27 mouse cellular contexts compared by ENCODE assay signal in genomic region chr2:9943011-9943410, GRCm38 (mm10). TPM values are rescaled to one million over a fixed set of nuclear protein-coding genes. Genes with fewer than 3 reads are reported as not detected.
A peak's percentile ranks its signal among the peaks of the same experiment; 100 is the strongest.
DNase-seq lines count a peak whose midpoint lies in the region; ATAC-seq and TF ChIP-seq lines count a peak whose summit lies in the region.
"Had no signal": no experiment of that assay in that cellular context is flagged by ENCODE, and none has a peak within 500 bp of the region (broad histone marks: within the 10 kb centered on the region; RNA-seq: fewer than 3 reads in every experiment).

No protein-coding gene starts in this region.

- H3K27ac ChIP-seq in heart, postnatal 0 days (ENCODE audit: low read depth) = no peak overlapping the region
- H3K27ac ChIP-seq in liver, adult 2 months (replicated peaks; ENCODE audit: insufficient read depth, low read depth, low read length) = no peak overlapping the region
- no peak overlapping the region for H3K27ac ChIP-seq in liver, embryonic 11.5 days (ENCODE audit: low read depth, low read length)
- H3K27ac ChIP-seq in forebrain, embryonic 11.5 days (ENCODE audit: low read depth, low read length) = no peak overlapping the region
- H3K27ac ChIP-seq: embryonic facial prominence, embryonic 12.5 days; forebrain, embryonic 12.5 days; heart, embryonic 15.5 days; hindbrain, embryonic 10.5 days; hindbrain, embryonic 14.5 days; intestine, embryonic 15.5 days had no signal

- no peaks in the 10 kb centered on the region for H3K27me3 ChIP-seq in heart, postnatal 0 days (ENCODE audit: control insufficient read depth, insufficient read depth, low read length)
- H3K27me3 ChIP-seq in liver, adult 2 months (ENCODE audit: control insufficient read depth, insufficient read depth, low read length) = no peaks in the 10 kb centered on the region
- no peaks in the 10 kb centered on the region for H3K27me3 ChIP-seq in liver, embryonic 11.5 days (replicated peaks; ENCODE audit: control insufficient read depth, insufficient read depth, low read length)
- no peaks in the 10 kb centered on the region for H3K27me3 ChIP-seq in Patski
- no peaks in the 10 kb centered on the region for H3K27me3 ChIP-seq in forebrain, embryonic 11.5 days (ENCODE audit: control insufficient read depth, insufficient read depth, low read length)
- H3K27me3 ChIP-seq: embryonic facial prominence, embryonic 12.5 days; forebrain, embryonic 12.5 days; heart, embryonic 15.5 days; intestine, embryonic 15.5 days had no signal

- 85% methylated on average over 1 of the region's 1 CpGs for WGBS in heart, postnatal 0 days
- WGBS in liver, adult 2 months = 72% methylated on average over 1 of the region's 1 CpGs
- 82% methylated on average over 1 of the region's 1 CpGs for WGBS in liver, embryonic 11.5 days
- WGBS in forebrain, embryonic 11.5 days = 84% methylated on average over 1 of the region's 1 CpGs

- in situ Hi-C loops in Patski (cut with MboI; ENCODE audit: low pct_unique_long_range_greater_than_20kb) = no loop called here

- no peaks in the 10 kb centered on the region for H3K4me1 ChIP-seq in heart, postnatal 0 days (ENCODE audit: control insufficient read depth, insufficient read depth)
- no peaks in the 10 kb centered on the region for H3K4me1 ChIP-seq in liver, adult 2 months (ENCODE audit: control insufficient read depth, insufficient read depth, low read length)
- no peaks in the 10 kb centered on the region for H3K4me1 ChIP-seq in liver, embryonic 11.5 days (replicated peaks; ENCODE audit: control insufficient read depth, insufficient read depth, low read length)
- H3K4me1 ChIP-seq in forebrain, embryonic 11.5 days (replicated peaks; ENCODE audit: control insufficient read depth, insufficient read depth, low read length) = no peaks in the 10 kb centered on the region
- H3K4me1 ChIP-seq: embryonic facial prominence, embryonic 12.5 days; forebrain, embryonic 12.5 days; intestine, embryonic 15.5 days had no signal

- H3K9ac ChIP-seq in heart, postnatal 0 days (replicated peaks; ENCODE audit: low read depth, low read length) = no peak overlapping the region
- no peak overlapping the region for H3K9ac ChIP-seq in liver, adult 2 months (ENCODE audit: low read depth, low read length)
- no peak overlapping the region for H3K9ac ChIP-seq in liver, embryonic 11.5 days (ENCODE audit: low read depth, low read length)
- no peak overlapping the region for H3K9ac ChIP-seq in forebrain, embryonic 11.5 days (ENCODE audit: low read length)
- H3K9ac ChIP-seq: embryonic facial prominence, embryonic 12.5 days; forebrain, embryonic 12.5 days; heart, embryonic 15.5 days; hindbrain, embryonic 14.5 days; intestine, embryonic 15.5 days had no signal

- no peak overlapping the region for H3K4me2 ChIP-seq in heart, postnatal 0 days (ENCODE audit: low read depth, low read length)
- H3K4me2 ChIP-seq in liver, embryonic 11.5 days = no peak overlapping the region
- H3K4me2 ChIP-seq in forebrain, embryonic 11.5 days (ENCODE audit: low read depth, low read length, severe bottlenecking) = no peak overlapping the region
- H3K4me2 ChIP-seq: embryonic facial prominence, embryonic 12.5 days; forebrain, embryonic 12.5 days; heart, embryonic 11.5 days; heart, embryonic 15.5 days; hindbrain, embryonic 14.5 days; intestine, embryonic 15.5 days had no signal

- H3K79me2 ChIP-seq in liver, adult 2 months (ENCODE audit: control insufficient read depth, insufficient read depth, low read length) = no peaks in the 10 kb centered on the region; the same call in 1 of the 2 replicates

- TF ChIP-seq EP300 in heart, postnatal 0 days (IDR thresholded peaks at IDR 0.05; ENCODE audit: low read depth) = no peak

- no peak for TF ChIP-seq POLR2A in liver, adult 2 months (IDR thresholded peaks at IDR 0.05; ENCODE audit: extremely low read depth, insufficient read depth, low read length)

- 0 out of 2 replicates have a peak, but pooled peaks cover 9% of the 10 kb centered on the region for H3K36me3 ChIP-seq in heart, postnatal 0 days (replicated peaks; ENCODE audit: control insufficient read depth, insufficient read depth, low read length)
- H3K36me3 ChIP-seq in liver, adult 2 months (ENCODE audit: control insufficient read depth, insufficient read depth, low read length) = peaks cover 5% of the 10 kb centered on the region
- H3K36me3 ChIP-seq in liver, embryonic 11.5 days (ENCODE audit: control insufficient read depth, insufficient read depth, low read length) = no peaks in the 10 kb centered on the region
- H3K36me3 ChIP-seq in forebrain, embryonic 11.5 days (ENCODE audit: control insufficient read depth, insufficient read depth, low read length) = no peaks in the 10 kb centered on the region
- H3K36me3 ChIP-seq: heart, embryonic 15.5 days; intestine, embryonic 15.5 days had no signal

- DNase-seq in heart, postnatal 0 days (ENCODE audit: low spot score) = no peak
- DNase-seq in heart, adult 11 months = no peak
- DNase-seq in liver, adult 2 months (ENCODE audit: extremely low read depth, low read depth, low spot score) = peak; percentile 12
- DNase-seq in liver, embryonic 11.5 days (ENCODE audit: low spot score) = no peak
- peak; percentile 29 for DNase-seq in 416B (ENCODE audit: low read depth)
- DNase-seq in Patski (ENCODE audit: low read depth, low spot score) = no peak
- DNase-seq in embryo, embryonic 9.5 days (ENCODE audit: extremely low spot score) = no peak
- DNase-seq in forebrain, embryonic 11.5 days (ENCODE audit: low spot score) = no peak
- DNase-seq: adrenal gland, adult 8-10 months; adrenal gland, postnatal 36 days; B cell, adult 2 months; cerebellum, adult 2 months; cerebellum, postnatal 10 days; embryo, embryonic 11 days; gastrocnemius, postnatal 14 days had no signal

- POLR2A ChIA-PET in Patski (lab: Charles Lee) = no interaction called here

- no peak overlapping the region for H3K4me3 ChIP-seq in heart, postnatal 0 days (ENCODE audit: low read depth, low read length)
- no peak overlapping the region for H3K4me3 ChIP-seq in liver, adult 2 months (ENCODE audit: insufficient read depth, low read depth, low read length)
- H3K4me3 ChIP-seq in liver, embryonic 11.5 days (ENCODE audit: low read depth, low read length) = no peak overlapping the region
- H3K4me3 ChIP-seq in forebrain, embryonic 11.5 days (ENCODE audit: low read depth, low read length) = no peak overlapping the region
- H3K4me3 ChIP-seq: embryonic facial prominence, embryonic 12.5 days; forebrain, embryonic 12.5 days; heart, embryonic 15.5 days; hindbrain, embryonic 10.5 days; intestine, embryonic 15.5 days had no signal

- CTCF ChIA-PET in Patski (lab: Charles Lee) = interaction anchor here (0.7 to 2.5 kb wide), 5 partner anchors 11 to 68 kb away, joined by 3 to 13 read pairs (median 3); no protein-coding TSS in a partner anchor

- peak; percentile 25 for TF ChIP-seq CTCF in heart, postnatal 0 days (IDR thresholded peaks at IDR 0.05; ENCODE audit: low read depth)
- no peak for TF ChIP-seq CTCF in liver, adult 2 months (IDR thresholded peaks at IDR 0.05; ENCODE audit: low read depth, low read length)
- peak; percentile 49 for TF ChIP-seq CTCF in Patski (IDR thresholded peaks at IDR 0.05)

- ATAC-seq in heart, postnatal 0 days (ENCODE audit: insufficient read depth, low read depth) = no peak
- no peak for ATAC-seq in liver, embryonic 11.5 days (replicated peaks; ENCODE audit: low FRiP score)
- ATAC-seq in Patski = no peak
- ATAC-seq in forebrain, embryonic 11.5 days (replicated peaks; ENCODE audit: low FRiP score) = no peak
- ATAC-seq: forebrain, embryonic 16.5 days; intestine, embryonic 15.5 days had no signal

- H3K9me3 ChIP-seq in heart, postnatal 0 days (replicated peaks; ENCODE audit: control insufficient read depth, low read length) = no peaks in the 10 kb centered on the region
- no peaks in the 10 kb centered on the region for H3K9me3 ChIP-seq in liver, embryonic 11.5 days (ENCODE audit: control insufficient read depth, low read length)
- H3K9me3 ChIP-seq in forebrain, embryonic 11.5 days (ENCODE audit: control insufficient read depth, low read length) = no peaks in the 10 kb centered on the region
- H3K9me3 ChIP-seq: embryonic facial prominence, embryonic 12.5 days; forebrain, embryonic 12.5 days; heart, embryonic 15.5 days; hindbrain, embryonic 10.5 days; intestine, embryonic 15.5 days had no signal

RNA-seq across cellular contexts. Expression of gene Gata3, which starts 53.2 kb away (rescaled TPM):
- total RNA-seq in heart, postnatal 0 days (2014; rRNA removed; ENCODE audit: low replicate concordance) = 0.89 TPM in 1 of 2 replicates, not detected in the other
- 0.83 and 0.93 TPM in 2 replicates for polyA plus RNA-seq in heart, postnatal 0 days (2015; fragmentation: Nextera tagmentation; extraction: Ambion mirVana)
- total RNA-seq in liver, adult 2 months (2014; rRNA removed) = 0.07 TPM in 1 of 2 replicates, not detected in the other
- 0.33 and 0.42 TPM in 2 replicates for polyA plus RNA-seq in liver, adult 2 months (2012; rRNA removed)
- polyA plus RNA-seq in liver, embryonic 11.5 days (2014; fragmentation: Nextera tagmentation; extraction: Ambion mirVana) = 4.0 and 4.8 TPM in 2 replicates
- polyA plus RNA-seq in Patski (2021) = 0.83 TPM
- polyA plus RNA-seq in forebrain, embryonic 11.5 days (2014; fragmentation: Nextera tagmentation; extraction: Ambion mirVana) = 3.4 and 4.2 TPM in 2 replicates
- total RNA-seq: granulocyte monocyte progenitor cell, adult 5-6 weeks had no signal
- polyA plus RNA-seq: frontal cortex, adult 2 months had no signal

RNA-seq across cellular contexts. Expression of gene 9230102O04Rik, which starts 53.7 kb away (rescaled TPM):
- total RNA-seq in heart, postnatal 0 days (2014; rRNA removed; ENCODE audit: low replicate concordance) = not detected in 2 replicates
- polyA plus RNA-seq in heart, postnatal 0 days (2015; fragmentation: Nextera tagmentation; extraction: Ambion mirVana) = not detected in 2 replicates
- total RNA-seq in liver, adult 2 months (2014; rRNA removed) = not detected in 2 replicates
- not detected in 2 replicates for polyA plus RNA-seq in liver, adult 2 months (2012; rRNA removed)
- polyA plus RNA-seq in liver, embryonic 11.5 days (2014; fragmentation: Nextera tagmentation; extraction: Ambion mirVana) = not detected in 2 replicates
- not detected for polyA plus RNA-seq in Patski (2021)
- polyA plus RNA-seq in forebrain, embryonic 11.5 days (2014; fragmentation: Nextera tagmentation; extraction: Ambion mirVana) = not detected in 2 replicates
- total RNA-seq: adrenal gland, adult 8-10 months; adrenal gland, postnatal 36 days; common myeloid progenitor, adult 5-6 weeks; gastrocnemius, postnatal 14 days; granulocyte monocyte progenitor cell, adult 5-6 weeks; heart, postnatal 25 days had no signal
- polyA plus RNA-seq: cerebellum, adult 2 months; forebrain, embryonic 16.5 days; frontal cortex, adult 2 months; heart, embryonic 15.5 days; intestine, embryonic 15.5 days had no signal

Comparison
In these comparisons a context has a peak if more than half of its experiments do, and no peak if none do; other contexts are left out.
1. DNase-seq: peak in liver, adult 2 months (single experiment) and 416B (single experiment); none in heart, postnatal 0 days (single experiment), heart, adult 11 months (single experiment), liver, embryonic 11.5 days (single experiment), Patski (single experiment), embryo, embryonic 9.5 days (single experiment) and forebrain, embryonic 11.5 days (single experiment).